Mouse (Mus musculus): ENCODE measurements at regions not wholly inside any gene's neighbourhood (a gene's known extent, or its start where the extent isn't known, plus 50 kb on each side); places are given as distances from the start of the nearest gene placed in this dataset.

DNA sequence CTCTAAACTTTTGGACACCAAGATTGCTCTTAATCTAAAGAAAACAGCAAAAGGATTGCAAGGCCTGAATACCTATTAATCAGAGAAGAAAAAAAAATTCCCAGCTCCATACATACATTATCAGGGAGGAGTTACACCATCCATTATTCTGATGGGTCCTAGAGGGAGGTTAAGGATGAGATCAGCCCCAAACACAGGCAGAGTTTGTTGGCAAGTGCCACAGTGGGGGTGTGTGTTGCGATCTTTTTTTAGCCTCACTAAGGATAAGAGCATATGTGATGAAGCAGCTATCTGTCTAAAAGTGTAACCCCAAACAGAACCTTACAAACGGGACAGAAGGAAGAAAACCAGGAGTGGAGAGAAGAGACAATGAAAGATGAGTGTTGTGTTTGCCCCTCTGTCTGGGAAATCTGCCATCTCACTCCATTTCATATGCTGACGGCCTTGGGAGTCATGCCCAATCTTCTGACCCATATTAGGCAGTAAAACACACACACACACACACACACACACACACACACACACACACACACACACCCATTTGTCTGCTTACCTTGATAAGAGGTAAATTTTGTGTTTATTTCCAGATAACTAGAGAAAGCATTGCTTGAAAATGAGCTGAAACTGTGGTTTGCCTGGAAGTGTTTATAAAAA, 61.4 kb upstream of the Adamts9 start:
- Histone ChIP-seq H3K9ac (replicated peaks; ENCODE audit: low read length, poor library complexity, severe bottlenecking) (no peak overlapping the region), H3K27me3 (ENCODE audit: insufficient read depth, low read length) (no peaks in the 10 kb centered on the region), H3K27ac (ENCODE audit: low read depth, low read length) (no peak overlapping the region), H3K4me1 (ENCODE audit: insufficient read depth, low read length) (no peaks in the 10 kb centered on the region), H3K36me3 (ENCODE audit: insufficient read depth, low read length) (no peaks in the 10 kb centered on the region), H3K9me3 (ENCODE audit: low read length) (no peaks in the 10 kb centered on the region), H3K4me3 (ENCODE audit: low read depth, low read length) (no peak overlapping the region), H3K4me2 (ENCODE audit: low read depth, low read length, poor library complexity, severe bottlenecking) (no peak overlapping the region)
- TF ChIP-seq CTCF (IDR thresholded peaks at IDR 0.05), result no peak
- DNase-seq (ENCODE audit: low spot score), result no peak
- no peak for ATAC-seq (ENCODE audit: low FRiP score)
- 73% methylated on average over 3 of the region's 3 CpGs for WGBS

DNA sequence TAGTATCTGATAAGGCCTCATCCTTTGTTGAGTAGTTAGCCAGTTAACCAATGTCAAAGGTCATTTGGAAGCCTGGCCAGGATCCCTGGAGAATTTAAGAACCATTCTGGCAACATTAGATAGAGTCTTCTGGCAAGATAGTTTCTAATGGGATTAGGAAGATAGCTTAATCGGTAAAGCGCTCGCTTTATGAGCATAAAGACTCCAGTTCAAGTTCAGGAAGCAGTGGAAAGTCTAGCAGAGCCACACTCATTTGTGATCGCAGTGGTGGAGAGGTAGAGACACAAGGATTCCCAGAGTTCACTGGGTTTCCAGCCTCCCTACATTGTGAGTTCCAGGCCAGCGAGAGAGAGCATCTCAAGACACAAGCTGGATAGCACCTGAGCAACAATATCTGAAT, 60.5 kb upstream of the Adamts9 start:
- H3K27me3 ChIP-seq (ENCODE audit: insufficient read depth, low read length), result no peaks in the 10 kb centered on the region
- ATAC-seq (ENCODE audit: low FRiP score), result no peak
- 80% methylated on average over 5 of the region's 5 CpGs for WGBS
- no peaks in the 10 kb centered on the region for H3K9me3 ChIP-seq (ENCODE audit: low read length)
- H3K4me1 ChIP-seq (ENCODE audit: insufficient read depth, low read length), result no peaks in the 10 kb centered on the region
- no peak overlapping the region for H3K4me2 ChIP-seq (ENCODE audit: low read depth, low read length, poor library complexity, severe bottlenecking)
- H3K36me3 ChIP-seq (ENCODE audit: insufficient read depth, low read length), result no peaks in the 10 kb centered on the region
- no peak overlapping the region for H3K27ac ChIP-seq (ENCODE audit: low read depth, low read length)
- no peak for DNase-seq (ENCODE audit: low spot score)
- no peak for TF ChIP-seq CTCF (IDR thresholded peaks at IDR 0.05)
- no peak overlapping the region for H3K4me3 ChIP-seq (ENCODE audit: low read depth, low read length)
- no peak overlapping the region for H3K9ac ChIP-seq (replicated peaks; ENCODE audit: low read length, poor library complexity, severe bottlenecking)

- Histone ChIP-seq H3K27ac (ENCODE audit: low read depth, low read length) (no peak overlapping the region), H3K4me2 (ENCODE audit: low read depth, low read length, poor library complexity, severe bottlenecking) (no peak overlapping the region), H3K9ac (replicated peaks; ENCODE audit: low read length, poor library complexity, severe bottlenecking) (no peak overlapping the region), H3K4me1 (ENCODE audit: insufficient read depth, low read length) (no peaks in the 10 kb centered on the region), H3K4me3 (ENCODE audit: low read depth, low read length) (no peak overlapping the region), H3K36me3 (ENCODE audit: insufficient read depth, low read length) (no peaks in the 10 kb centered on the region), H3K27me3 (ENCODE audit: insufficient read depth, low read length) (no peaks in the 10 kb centered on the region), H3K9me3 (ENCODE audit: low read length) (no peaks in the 10 kb centered on the region)
- no peak for TF ChIP-seq CTCF (IDR thresholded peaks at IDR 0.05)
- ATAC-seq (ENCODE audit: low FRiP score) (no peak), DNase-seq (ENCODE audit: low spot score) (no peak)
- WGBS, result 92% methylated on average over 5 of the region's 5 CpGs
These were observed 50.4 kb upstream of the Adamts9 start for GRCm38 (mm10) chr6:92993647-92994046.

Data from midbrain, postnatal 0 days (tissue).